Mouse (Mus musculus): ENCODE measurements around the gene Gm10638.

GRCm38 (mm10) chr8:86730303-86730702 lies 15.2 kb upstream of the Gm10638 start:
- TF ChIP-seq POLR2A (IDR thresholded peaks at IDR 0.05; ENCODE audit: extremely low read depth, insufficient read depth, low read length) (no peak), CTCF (IDR thresholded peaks at IDR 0.05; ENCODE audit: extremely low read depth, insufficient read depth, low read length) (no peak)
